Mouse (Mus musculus) neural tube, embryonic 12.5 days (tissue): ENCODE measurements around the gene Papln. TPM values are rescaled to one million over a fixed set of nuclear protein-coding genes. Genes with fewer than 3 reads are reported as not detected.
A peak's percentile ranks its signal among the peaks of the same experiment; 100 is the strongest.

ENCODE experiments used
- ATAC-seq: fragments of 200-750 bp; cut with Nextera tagmentation; 2 replicates; pipeline ENCODE4 v1.8.0; 2017; ENCODE audit warnings: low read depth, mild to moderate bottlenecking, moderate TSS enrichment, moderate library complexity; ENCODE audit not compliant: low FRiP score
- H3K27ac ChIP-seq: fragments of 300-500 bp; sonication (generic); 2 replicates; pipeline ENCODE4 v1.5.1; 2016
- H3K27me3 ChIP-seq: fragments of 300-500 bp; sonication (generic); replicated peaks from 2 replicates; pipeline ENCODE4 v1.6.1; 2016; ENCODE audit warnings: mild to moderate bottlenecking
- H3K36me3 ChIP-seq: fragments of 300-500 bp; sonication (generic); 2 replicates; pipeline ENCODE4 v1.6.1; 2016; ENCODE audit warnings: mild to moderate bottlenecking
- H3K4me1 ChIP-seq: fragments of 300-500 bp; sonication (generic); 2 replicates; pipeline ENCODE4 v1.6.1; 2016
- H3K4me2 ChIP-seq: fragments of 300-500 bp; sonication (generic); replicated peaks from 2 replicates; pipeline ENCODE4 v1.6.1; 2016; ENCODE audit warnings: mild to moderate bottlenecking
- H3K4me3 ChIP-seq: fragments of 300-500 bp; sonication (generic); 2 replicates; pipeline ENCODE4 v1.5.1; 2016
- H3K9ac ChIP-seq: fragments of 300-500 bp; sonication (generic); 2 replicates; pipeline ENCODE4 v1.6.1; 2016; ENCODE audit warnings: mild to moderate bottlenecking
- H3K9me3 ChIP-seq: fragments of 300-500 bp; sonication (generic); 2 replicates; pipeline ENCODE4 v1.6.1; 2016; ENCODE audit warnings: mild to moderate bottlenecking
- WGBS: fragments of 180-500 bp; shearing (Covaris S2); methylation state at CpG from one replicate; pipeline ENCODE4 v1.1.7; 2016; 5-methylcytosine and 5-hydroxymethylcytosine counted together
- polyA plus RNA-seq: library from polyadenylated mRNA; unstranded; fragments of >200 nt; fragmentation: Nextera tagmentation; extraction: Ambion mirVana; gene quantifications from 2 replicates; pipeline ENCODE4 v1.2.1, GENCODE M21; 2016

Papln gene
- polyA plus RNA-seq, 1 experiment from 2014 or later: 0.09 TPM

- no peak for ATAC-seq
- 84% methylated on average over 4 of the region's 4 CpGs for WGBS
- Histone ChIP-seq H3K9ac (no peak overlapping the region), H3K27ac (no peak overlapping the region), H3K4me2 (no peak overlapping the region), H3K4me1 (peaks cover 5% of the 10 kb centered on the region), H3K36me3 (no peaks in the 10 kb centered on the region), H3K4me3 (no peak overlapping the region), H3K27me3 (no peaks in the 10 kb centered on the region), H3K9me3 (no peaks in the 10 kb centered on the region)
Observed at GRCm38 (mm10) chr12:83742834-83743233, 20.6 kb upstream of the Papln start.

GRCm38 (mm10) chr12:83743712-83744111, 19.7 kb upstream of the Papln start:
- WGBS: 85% methylated on average over 3 of the region's 3 CpGs
- Histone ChIP-seq H3K27ac (no peak overlapping the region), H3K4me2 (no peak overlapping the region), H3K9ac (no peak overlapping the region), H3K27me3 (no peaks in the 10 kb centered on the region), H3K4me3 (no peak overlapping the region), H3K36me3 (no peaks in the 10 kb centered on the region), H3K4me1 (peaks cover 5% of the 10 kb centered on the region), H3K9me3 (no peaks in the 10 kb centered on the region)
- no peak for ATAC-seq

GRCm38 (mm10) chr12:83749186-83749585, 14.2 kb upstream of the Papln start:
- WGBS: 52% methylated on average over 1 of the region's 1 CpGs

GRCm38 (mm10) chr12:83752495-83752894, 10.9 kb upstream of the Papln start:
- no peak overlapping the region for H3K4me3 ChIP-seq
- 47% methylated on average over 2 of the region's 2 CpGs for WGBS
- H3K9ac ChIP-seq: no peak overlapping the region
- no peak overlapping the region for H3K4me2 ChIP-seq
- no peaks in the 10 kb centered on the region for H3K4me1 ChIP-seq
- ATAC-seq: no peak
- H3K27ac ChIP-seq: no peak overlapping the region
- no peaks in the 10 kb centered on the region for H3K36me3 ChIP-seq
- H3K27me3 ChIP-seq: no peaks in the 10 kb centered on the region
- no peaks in the 10 kb centered on the region for H3K9me3 ChIP-seq

More at GRCm38 (mm10) chr12:83749186-83749585, 14.2 kb upstream of the Papln start:
- H3K9me3 ChIP-seq: no peaks in the 10 kb centered on the region
- no peak overlapping the region for H3K27ac ChIP-seq
- ATAC-seq: no peak
- no peak overlapping the region for H3K4me3 ChIP-seq
- no peaks in the 10 kb centered on the region for H3K36me3 ChIP-seq
- peaks cover 1% of the 10 kb centered on the region for H3K4me1 ChIP-seq
- H3K9ac ChIP-seq: no peak overlapping the region
- H3K4me2 ChIP-seq: no peak overlapping the region
- no peaks in the 10 kb centered on the region for H3K27me3 ChIP-seq

- WGBS: 77% methylated on average over 10 of the region's 10 CpGs
Observed at GRCm38 (mm10) chr12:83758735-83759134, 4.7 kb upstream of the Papln start.

GRCm38 (mm10) chr12:83760201-83760600, 3.2 kb upstream of the Papln start:
- Histone ChIP-seq H3K4me3 (no peak overlapping the region), H3K9me3 (no peaks in the 10 kb centered on the region), H3K9ac (no peak overlapping the region), H3K27me3 (peaks cover 5% of the 10 kb centered on the region), H3K4me1 (peaks cover 13% of the 10 kb centered on the region), H3K36me3 (no peaks in the 10 kb centered on the region), H3K27ac (no peak overlapping the region), H3K4me2 (no peak overlapping the region)
- no peak for ATAC-seq
- WGBS: 92% methylated on average over 2 of the region's 2 CpGs

More at GRCm38 (mm10) chr12:83758735-83759134, 4.7 kb upstream of the Papln start:
- H3K4me1 ChIP-seq: peaks cover 7% of the 10 kb centered on the region
- H3K36me3 ChIP-seq: no peaks in the 10 kb centered on the region
- no peaks in the 10 kb centered on the region for H3K9me3 ChIP-seq
- no peak overlapping the region for H3K9ac ChIP-seq
- no peak overlapping the region for H3K4me3 ChIP-seq
- no peaks in the 10 kb centered on the region for H3K27me3 ChIP-seq
- no peak for ATAC-seq
- no peak overlapping the region for H3K4me2 ChIP-seq
- no peak overlapping the region for H3K27ac ChIP-seq

GRCm38 (mm10) chr12:83762706-83763105, 728 bp upstream of the Papln start:
- no peak overlapping the region for H3K9ac ChIP-seq
- H3K9me3 ChIP-seq: no peaks in the 10 kb centered on the region
- H3K27me3 ChIP-seq: peaks cover 5% of the 10 kb centered on the region
- no peak overlapping the region for H3K4me3 ChIP-seq
- H3K4me2 ChIP-seq: no peak overlapping the region
- no peaks in the 10 kb centered on the region for H3K36me3 ChIP-seq
- no peak overlapping the region for H3K27ac ChIP-seq
- 25% methylated on average over 4 of the region's 4 CpGs for WGBS
- H3K4me1 ChIP-seq: peaks cover 13% of the 10 kb centered on the region
- ATAC-seq: 0 out of 2 replicates have a peak, but pooled peaks have one; percentile 45

GRCm38 (mm10) chr12:83764044-83764365, 571 bp downstream of the Papln start:
- H3K4me1 ChIP-seq: peaks cover 13% of the 10 kb centered on the region
- H3K27ac ChIP-seq: no peak overlapping the region
- H3K9me3 ChIP-seq: no peaks in the 10 kb centered on the region
- peaks cover 5% of the 10 kb centered on the region for H3K27me3 ChIP-seq
- 11% methylated on average over 14 of the region's 14 CpGs for WGBS
- H3K4me3 ChIP-seq: peak overlapping the region; percentile 28; the same call in 1 of the 2 replicates
- peak overlapping the region; percentile 60 for H3K4me2 ChIP-seq
- ATAC-seq: no peak
- no peaks in the 10 kb centered on the region for H3K36me3 ChIP-seq
- peak overlapping the region; percentile 29; the same call in 1 of the 2 replicates for H3K9ac ChIP-seq

- 80% methylated on average over 10 of the region's 10 CpGs for WGBS
- no peaks in the 10 kb centered on the region for H3K36me3 ChIP-seq
- no peak overlapping the region for H3K9ac ChIP-seq
- no peak for ATAC-seq
- no peak overlapping the region for H3K4me3 ChIP-seq
- H3K9me3 ChIP-seq: no peaks in the 10 kb centered on the region
- H3K4me2 ChIP-seq: peak overlapping the region; percentile 60; the same call in 1 of the 2 replicates
- H3K27me3 ChIP-seq: peaks cover 5% of the 10 kb centered on the region
- H3K4me1 ChIP-seq: peaks cover 13% of the 10 kb centered on the region
- H3K27ac ChIP-seq: no peak overlapping the region
Observed at GRCm38 (mm10) chr12:83764519-83764918, 1.1 kb downstream of the Papln start.

- H3K27me3 ChIP-seq: peaks cover 5% of the 10 kb centered on the region
- no peak overlapping the region for H3K9ac ChIP-seq
- no peaks in the 10 kb centered on the region for H3K9me3 ChIP-seq
- H3K27ac ChIP-seq: no peak overlapping the region
- peaks cover 23% of the 10 kb centered on the region for H3K4me1 ChIP-seq
- no peak overlapping the region for H3K4me3 ChIP-seq
- no peaks in the 10 kb centered on the region for H3K36me3 ChIP-seq
- WGBS: 83% methylated on average over 13 of the region's 13 CpGs
- H3K4me2 ChIP-seq: no peak overlapping the region
- ATAC-seq: no peak
Observed at GRCm38 (mm10) chr12:83765965-83766603, 2.6 kb downstream of the Papln start.

- peaks cover 23% of the 10 kb centered on the region for H3K4me1 ChIP-seq
- no peak overlapping the region for H3K4me2 ChIP-seq
- no peak overlapping the region for H3K27ac ChIP-seq
- no peak for ATAC-seq
- H3K4me3 ChIP-seq: no peak overlapping the region
- no peaks in the 10 kb centered on the region for H3K9me3 ChIP-seq
- H3K9ac ChIP-seq: no peak overlapping the region
- H3K27me3 ChIP-seq: peaks cover 5% of the 10 kb centered on the region
- H3K36me3 ChIP-seq: no peaks in the 10 kb centered on the region
- 65% methylated on average over 9 of the region's 9 CpGs for WGBS
Observed at GRCm38 (mm10) chr12:83767833-83768232, 4.4 kb downstream of the Papln start.

- H3K9ac ChIP-seq: no peak overlapping the region
- H3K27me3 ChIP-seq: peaks cover 5% of the 10 kb centered on the region
- H3K4me3 ChIP-seq: no peak overlapping the region
- peaks cover 20% of the 10 kb centered on the region for H3K4me1 ChIP-seq
- H3K4me2 ChIP-seq: no peak overlapping the region
- no peaks in the 10 kb centered on the region for H3K36me3 ChIP-seq
- no peak overlapping the region for H3K27ac ChIP-seq
- WGBS: 67% methylated on average over 14 of the region's 14 CpGs
- H3K9me3 ChIP-seq: no peaks in the 10 kb centered on the region
- no peak for ATAC-seq
Observed at GRCm38 (mm10) chr12:83768235-83768899, 4.9 kb downstream of the Papln start.
